Mouse (Mus musculus) lung, postnatal 0 days (tissue): ENCODE measurements at regions not wholly inside any gene's neighbourhood (a gene's known extent, or its start where the extent isn't known, plus 50 kb on each side); places are given as distances from the start of the nearest gene placed in this dataset.

Experiments used
- ATAC-seq: fragments of 200-750 bp; cut with Nextera tagmentation; 2 replicates; pipeline ENCODE4 v1.8.0; 2017; ENCODE audit warnings: moderate library complexity
- DNase-seq: peaks from one replicate; pipeline ENCODE4 v3.0.0-alpha.2; 2016; ENCODE audit warnings: low spot score
- H3K27ac ChIP-seq: fragments of 300-500 bp; sonication (generic); 2 replicates; pipeline ENCODE4 v1.5.1; 2014; ENCODE audit warnings: antibody characterized with exemption, mild to moderate bottlenecking, low read length, mixed read lengths
- H3K27me3 ChIP-seq: fragments of 300-500 bp; sonication (generic); replicated peaks from 2 replicates; pipeline ENCODE4 v1.6.1; 2014; ENCODE audit warnings: low read length, mixed read lengths; ENCODE audit not compliant: insufficient read depth
- H3K36me3 ChIP-seq: fragments of 300-500 bp; sonication (generic); 2 replicates; pipeline ENCODE4 v1.6.1; 2014; ENCODE audit warnings: low read length, mixed read lengths; ENCODE audit not compliant: insufficient read depth
- H3K4me1 ChIP-seq: fragments of 300-500 bp; sonication (generic); 2 replicates; pipeline ENCODE4 v1.6.1; 2014; ENCODE audit warnings: antibody characterized with exemption, low read depth, low read length, mixed read lengths; ENCODE audit not compliant: insufficient read depth
- H3K4me2 ChIP-seq: fragments of 300-500 bp; sonication (generic); replicated peaks from 2 replicates; pipeline ENCODE4 v1.6.1; 2014; ENCODE audit warnings: low read depth, mild to moderate bottlenecking, low read length, moderate library complexity, mixed read lengths
- H3K4me3 ChIP-seq: fragments of 300-500 bp; sonication (generic); 2 replicates; pipeline ENCODE4 v1.5.1; 2014; ENCODE audit warnings: low read depth, low read length
- H3K9ac ChIP-seq: fragments of 300-500 bp; sonication (generic); replicated peaks from 2 replicates; pipeline ENCODE4 v1.6.1; 2014; ENCODE audit warnings: low read depth, mild to moderate bottlenecking
- H3K9me3 ChIP-seq: fragments of 300-500 bp; sonication (generic); 2 replicates; pipeline ENCODE4 v1.6.1; 2016; ENCODE audit warnings: low read length, mixed read lengths
- CTCF ChIP-seq: IDR thresholded peaks from 2 replicates; pipeline ENCODE4 v1.5.1; 2016; ENCODE audit warnings: antibody characterized with exemption, mild to moderate bottlenecking
- EP300 ChIP-seq: IDR thresholded peaks from 2 replicates; pipeline ENCODE4 v1.6.1; 2016; ENCODE audit warnings: antibody characterized with exemption, mild to moderate bottlenecking, control low read depth
- WGBS: fragments of 180-500 bp; shearing (Covaris S2); extraction: QIAGEN DNeasy Blood & Tissue Kit; methylation state at CpG from one replicate; pipeline ENCODE4 v1.1.7; 2014; 5-methylcytosine and 5-hydroxymethylcytosine counted together

- 45% methylated on average over 5 of the region's 5 CpGs for WGBS
- TF ChIP-seq EP300 = no peak
- no peak for TF ChIP-seq CTCF
- DNase-seq = peak; percentile 44
- H3K9me3 ChIP-seq = no peaks in the 10 kb centered on the region
- H3K27ac ChIP-seq = no peak overlapping the region
- H3K9ac ChIP-seq = no peak overlapping the region
- no peaks in the 10 kb centered on the region for H3K4me1 ChIP-seq
- no peak overlapping the region for H3K4me2 ChIP-seq
- H3K4me3 ChIP-seq = no peak overlapping the region
- H3K27me3 ChIP-seq = no peaks in the 10 kb centered on the region
- H3K36me3 ChIP-seq = no peaks in the 10 kb centered on the region
- no peak for ATAC-seq
These were observed 79.8 kb upstream of the Tnik start for GRCm38 (mm10) chr3:28183061-28183762.

GRCm38 (mm10) chr3:28185518-28185917, 77.5 kb upstream of the Tnik start:
- ATAC-seq (no peak), DNase-seq (no peak)
- no peak overlapping the region for H3K4me3 ChIP-seq
- H3K4me1 ChIP-seq = no peaks in the 10 kb centered on the region
- no peaks in the 10 kb centered on the region for H3K27me3 ChIP-seq
- no peaks in the 10 kb centered on the region for H3K9me3 ChIP-seq
- H3K9ac ChIP-seq = no peak overlapping the region
- 63% methylated on average over 1 of the region's 1 CpGs for WGBS
- TF ChIP-seq EP300 = no peak
- TF ChIP-seq CTCF = no peak
- H3K27ac ChIP-seq = no peak overlapping the region
- H3K4me2 ChIP-seq = no peak overlapping the region
- H3K36me3 ChIP-seq = no peaks in the 10 kb centered on the region

GRCm38 (mm10) chr3:28185918-28186317, 77.1 kb upstream of the Tnik start:
- Histone ChIP-seq H3K9ac (no peak overlapping the region), H3K9me3 (no peaks in the 10 kb centered on the region), H3K4me1 (no peaks in the 10 kb centered on the region), H3K27me3 (no peaks in the 10 kb centered on the region), H3K36me3 (no peaks in the 10 kb centered on the region), H3K4me3 (no peak overlapping the region), H3K4me2 (no peak overlapping the region), H3K27ac (no peak overlapping the region)
- ATAC-seq (no peak), DNase-seq (no peak)
- TF ChIP-seq EP300 (no peak), CTCF (no peak)
- WGBS = 49% methylated on average over 2 of the region's 2 CpGs

GRCm38 (mm10) chr3:28189371-28189770, 73.6 kb upstream of the Tnik start:
- Histone ChIP-seq H3K4me1 (no peaks in the 10 kb centered on the region), H3K4me2 (no peak overlapping the region), H3K27me3 (no peaks in the 10 kb centered on the region), H3K4me3 (no peak overlapping the region), H3K36me3 (no peaks in the 10 kb centered on the region), H3K9ac (no peak overlapping the region), H3K9me3 (no peaks in the 10 kb centered on the region), H3K27ac (no peak overlapping the region)
- DNase-seq (no peak), ATAC-seq (no peak)
- no peak for TF ChIP-seq CTCF
- TF ChIP-seq EP300 = no peak
- WGBS = 86% methylated on average over 2 of the region's 2 CpGs

GRCm38 (mm10) chr3:28190243-28190642, 72.8 kb upstream of the Tnik start:
- H3K36me3 ChIP-seq = no peaks in the 10 kb centered on the region
- H3K4me2 ChIP-seq = no peak overlapping the region
- no peak overlapping the region for H3K4me3 ChIP-seq
- no peak for TF ChIP-seq CTCF
- no peak for TF ChIP-seq EP300
- H3K4me1 ChIP-seq = no peaks in the 10 kb centered on the region
- no peak overlapping the region for H3K27ac ChIP-seq
- H3K9me3 ChIP-seq = no peaks in the 10 kb centered on the region
- DNase-seq (no peak), ATAC-seq (no peak)
- no peak overlapping the region for H3K9ac ChIP-seq
- H3K27me3 ChIP-seq = no peaks in the 10 kb centered on the region
- WGBS = 62% methylated on average over 6 of the region's 6 CpGs

- ATAC-seq (peak; percentile 47; the same call in 1 of the 2 replicates), DNase-seq (peak; percentile 38)
- no peaks in the 10 kb centered on the region for H3K27me3 ChIP-seq
These were observed 68.5 kb upstream of the Tnik start for GRCm38 (mm10) chr3:28194388-28194970.

More at GRCm38 (mm10) chr3:28194388-28194970, 68.5 kb upstream of the Tnik start:
- Histone ChIP-seq H3K4me2 (no peak overlapping the region), H3K9me3 (no peaks in the 10 kb centered on the region), H3K36me3 (no peaks in the 10 kb centered on the region), H3K4me1 (no peaks in the 10 kb centered on the region), H3K9ac (no peak overlapping the region), H3K4me3 (no peak overlapping the region), H3K27ac (no peak overlapping the region)
- WGBS = 22% methylated on average over 4 of the region's 4 CpGs
- TF ChIP-seq CTCF (no peak), EP300 (0 out of 2 replicates have a peak, but pooled peaks have one; percentile 16)
